Mouse (Mus musculus): ENCODE results near the gene Alb.

Alb gene

GRCm38 (mm10) chr5:90460619-90461018 lies at the start of gene Alb:
TSS of gene Alb (plus strand) at chr5:90460897.
- DNase-seq (ENCODE audit: low read depth, low spot score) = no peak

- no peak for DNase-seq (ENCODE audit: low read depth, low spot score)
Observed at GRCm38 (mm10) chr5:90414142-90414924, 46.4 kb upstream of the Alb start.

- DNase-seq (ENCODE audit: low read depth, low spot score) = no peak
Observed at GRCm38 (mm10) chr5:90414925-90415295, 45.8 kb upstream of the Alb start.

- no peak for DNase-seq (ENCODE audit: low read depth, low spot score)
Observed at GRCm38 (mm10) chr5:90424625-90425024, 36.1 kb upstream of the Alb start.

GRCm38 (mm10) chr5:90425191-90425590 lies 35.5 kb upstream of the Alb start:
- DNase-seq (ENCODE audit: low read depth, low spot score) = no peak

- no peak for DNase-seq (ENCODE audit: low read depth, low spot score)
Observed at GRCm38 (mm10) chr5:90431053-90431452, 29.6 kb upstream of the Alb start.

- DNase-seq (ENCODE audit: low read depth, low spot score) = no peak
Observed at GRCm38 (mm10) chr5:90439157-90439556, 21.5 kb upstream of the Alb start.

- DNase-seq (ENCODE audit: low read depth, low spot score) = no peak
Observed at GRCm38 (mm10) chr5:90447577-90447976, 13.1 kb upstream of the Alb start.

- DNase-seq (ENCODE audit: low read depth, low spot score) = no peak
Observed at GRCm38 (mm10) chr5:90449961-90450360, 10.7 kb upstream of the Alb start.

GRCm38 (mm10) chr5:90452711-90453110 lies 8.0 kb upstream of the Alb start:
- peak; percentile 57 for DNase-seq (ENCODE audit: low read depth, low spot score)

GRCm38 (mm10) chr5:90457241-90457640 lies 3.5 kb upstream of the Alb start:
- DNase-seq (ENCODE audit: low read depth, low spot score) = no peak

GRCm38 (mm10) chr5:90458727-90459126 lies 2.0 kb upstream of the Alb start:
- no peak for DNase-seq (ENCODE audit: low read depth, low spot score)

- DNase-seq (ENCODE audit: low read depth, low spot score) = no peak
Observed at GRCm38 (mm10) chr5:90466806-90467205, 6.1 kb downstream of the Alb start.

GRCm38 (mm10) chr5:90467245-90467644 lies 6.5 kb downstream of the Alb start:
- no peak for DNase-seq (ENCODE audit: low read depth, low spot score)

GRCm38 (mm10) chr5:90470836-90471235 lies 10.1 kb downstream of the Alb start:
- DNase-seq (ENCODE audit: low read depth, low spot score) = no peak

- DNase-seq (ENCODE audit: low read depth, low spot score) = no peak
Observed at GRCm38 (mm10) chr5:90473902-90474301, 13.2 kb downstream of the Alb start.

- no peak for DNase-seq (ENCODE audit: low read depth, low spot score)
Observed at GRCm38 (mm10) chr5:90474369-90474768, 13.7 kb downstream of the Alb start.

- DNase-seq (ENCODE audit: low read depth, low spot score) = no peak
Observed at GRCm38 (mm10) chr5:90476741-90477140, 16.0 kb downstream of the Alb start.

- no peak for DNase-seq (ENCODE audit: low read depth, low spot score)
Observed at GRCm38 (mm10) chr5:90477308-90478140, 16.8 kb downstream of the Alb start.

GRCm38 (mm10) chr5:90478886-90479285 lies 18.2 kb downstream of the Alb start:
- DNase-seq (ENCODE audit: low read depth, low spot score) = no peak

GRCm38 (mm10) chr5:90485597-90485996 lies 24.9 kb downstream of the Alb start:
- DNase-seq (ENCODE audit: low read depth, low spot score) = no peak

- no peak for DNase-seq (ENCODE audit: low read depth, low spot score)
Observed at GRCm38 (mm10) chr5:90488323-90488722, 27.6 kb downstream of the Alb start.

- DNase-seq (ENCODE audit: low read depth, low spot score) = no peak
Observed at GRCm38 (mm10) chr5:90490518-90490917, 29.8 kb downstream of the Alb start, which contains the start of gene Afp. TSS of gene Afp (plus strand) at chr5:90490737.

Measured in CD4-positive helper T cell, adult 2 months (primary cell).